Mouse (Mus musculus): ENCODE data around the gene Tbx20.

Gene Tbx20

GRCm38 (mm10) chr9:24774160-24774969 is at the start of gene Tbx20:
Gene Tbx20 (minus strand): TSS chr9:24774303.
- DNase-seq (ENCODE audit: low spot score): peak; percentile 87

DNA sequence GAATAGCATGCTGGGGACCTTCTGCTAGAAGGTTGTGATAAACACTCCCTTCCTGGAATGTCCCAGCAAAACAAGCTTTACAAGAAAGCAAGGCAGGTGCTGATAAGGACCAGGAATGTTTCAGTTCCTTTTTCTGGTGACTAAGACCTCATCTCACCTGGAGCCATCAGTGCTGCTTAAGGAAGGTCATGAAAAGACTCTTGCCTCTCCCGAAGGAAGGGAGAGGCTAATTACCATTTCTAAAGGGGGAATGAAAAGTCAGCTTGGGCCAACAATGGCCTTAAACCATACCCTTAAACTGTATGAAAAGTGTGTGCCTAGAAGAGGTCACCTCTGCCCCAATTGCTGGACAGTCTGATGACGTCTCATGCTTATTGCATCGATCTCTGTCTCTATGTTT is 44.4 kb upstream of the Tbx20 start:
- DNase-seq (ENCODE audit: low spot score): no peak

DNA sequence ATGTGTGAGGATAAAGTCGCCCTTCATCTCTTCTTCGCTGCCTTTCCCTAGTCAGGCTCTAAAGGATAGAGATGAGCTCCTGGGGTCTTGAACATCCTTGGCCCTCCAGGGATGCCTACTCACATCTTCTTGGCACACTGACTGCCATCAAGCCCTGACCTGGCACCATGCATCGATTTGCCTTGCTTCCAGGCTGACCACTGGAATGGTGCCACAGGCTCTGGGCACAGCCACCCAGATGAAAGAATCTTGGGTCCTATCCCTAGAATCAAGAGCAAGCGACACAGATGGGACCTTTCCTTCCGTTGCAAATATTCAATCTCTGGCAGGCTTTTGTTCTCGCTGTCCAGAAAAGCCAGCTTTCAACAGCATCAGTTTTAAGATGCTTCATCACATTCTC is 38.4 kb upstream of the Tbx20 start:
- DNase-seq (ENCODE audit: low spot score): no peak

DNA sequence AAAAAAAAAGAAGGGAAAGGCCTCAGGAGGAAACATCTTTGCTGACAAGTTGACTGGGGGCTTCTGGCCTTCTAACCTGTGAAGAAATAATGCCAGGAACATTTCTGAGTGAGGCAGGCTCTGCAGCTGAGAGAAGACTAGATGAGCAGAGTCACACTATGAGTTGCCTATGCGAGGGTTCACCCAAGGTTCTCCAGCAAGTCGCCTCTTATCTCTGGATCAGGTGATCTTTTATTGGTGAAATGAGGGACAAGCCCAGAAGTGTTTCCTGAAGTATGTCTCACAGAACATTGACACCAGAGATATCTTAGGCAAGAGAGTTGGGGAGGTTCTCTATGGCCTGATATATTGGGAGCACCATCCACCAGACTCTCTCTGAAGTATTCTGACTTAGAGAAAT is 18.0 kb upstream of the Tbx20 start:
- no peak for DNase-seq (ENCODE audit: low spot score)

DNA sequence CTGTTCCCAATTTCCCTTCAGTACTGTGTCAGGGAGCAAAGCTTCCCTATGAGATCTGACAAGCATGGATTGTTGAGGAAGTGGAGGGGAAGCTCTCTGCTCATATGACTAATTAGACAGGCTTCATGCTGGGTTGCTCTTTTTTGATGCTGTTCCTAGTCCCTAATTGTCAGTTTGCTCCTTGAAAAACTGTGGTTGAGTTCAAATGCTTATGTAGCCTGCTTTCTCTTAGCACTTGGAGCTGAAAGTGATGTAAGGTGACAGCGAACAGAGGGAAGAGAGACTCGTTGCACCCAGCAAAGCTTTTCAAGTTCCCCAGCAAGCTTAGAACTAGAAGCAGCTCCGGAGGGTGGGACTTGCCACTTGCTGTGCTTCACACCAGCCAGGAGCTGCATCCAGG is 15.3 kb upstream of the Tbx20 start:
- DNase-seq (ENCODE audit: low spot score): no peak

DNA sequence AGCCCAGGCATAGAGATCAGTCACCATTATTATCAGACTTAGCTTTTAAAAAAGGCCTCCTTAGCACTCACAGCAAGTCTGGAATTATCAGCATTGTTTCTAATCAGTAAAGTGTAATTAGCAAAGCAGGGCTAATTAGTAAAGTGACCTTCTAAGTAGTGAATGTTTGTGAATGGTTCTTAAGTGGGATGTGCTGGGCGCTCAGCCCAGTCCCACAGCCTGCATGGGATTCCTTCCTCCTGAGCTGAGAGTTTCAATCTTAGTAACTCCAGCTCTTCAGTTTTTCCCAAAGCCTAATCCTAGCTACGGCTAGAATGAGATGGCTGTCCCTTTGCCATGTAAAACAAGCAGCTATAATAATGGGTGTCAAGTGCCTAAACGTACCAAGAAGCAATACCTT is 8.2 kb upstream of the Tbx20 start:
- no peak for DNase-seq (ENCODE audit: low spot score)

- DNase-seq (ENCODE audit: low spot score): peak; percentile 39
Measured at GRCm38 (mm10) chr9:24780929-24781441, 6.9 kb upstream of the Tbx20 start.

DNA sequence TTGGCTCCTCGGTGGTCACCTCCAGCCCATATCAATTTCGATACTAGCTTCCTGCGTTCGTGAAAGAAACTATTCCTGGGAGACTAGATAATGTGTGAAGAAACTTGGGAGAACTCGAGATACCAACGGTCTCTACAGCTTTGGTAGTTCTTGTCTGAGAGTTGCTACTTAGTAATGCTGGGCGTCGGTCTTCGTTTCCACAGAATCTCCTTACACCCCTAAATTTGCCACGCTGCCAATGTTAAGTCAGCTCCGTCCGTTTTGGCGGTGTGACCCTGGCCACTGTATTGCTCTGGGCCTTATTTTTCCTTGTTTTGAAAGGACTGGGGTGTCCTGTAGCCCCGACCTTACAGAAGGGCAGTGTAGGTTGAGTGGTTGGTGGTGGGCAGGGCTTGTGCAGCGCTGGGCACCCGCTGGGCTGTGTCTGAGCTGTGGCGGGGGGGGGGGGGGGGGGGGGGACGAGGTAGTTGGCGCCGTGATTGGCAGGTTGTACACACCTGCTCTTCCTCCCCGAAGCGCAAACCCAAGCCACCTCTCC is 6.4 kb upstream of the Tbx20 start:
- DNase-seq (ENCODE audit: low spot score): no peak

GRCm38 (mm10) chr9:24779975-24780374 is 5.9 kb upstream of the Tbx20 start:
- no peak for DNase-seq (ENCODE audit: low spot score)

DNA sequence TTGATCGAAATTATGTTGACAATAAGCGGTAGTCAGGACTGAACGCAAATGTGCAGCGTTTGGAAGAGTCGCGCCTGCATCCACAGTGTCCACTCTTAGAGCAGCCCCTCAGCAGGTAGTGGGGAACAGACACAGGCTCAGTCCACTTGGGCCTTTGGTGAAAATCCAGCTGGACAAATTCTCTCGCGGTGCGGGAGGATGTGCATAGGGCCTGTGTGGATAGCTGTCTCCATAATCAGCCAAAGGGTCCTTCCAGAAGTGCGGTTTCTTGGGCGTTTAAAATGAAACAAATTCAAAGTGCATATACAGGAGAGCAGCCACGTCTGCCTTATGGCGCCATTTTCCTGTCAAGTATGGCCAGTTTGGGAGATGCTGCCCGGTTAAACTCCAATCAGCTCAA is 4.5 kb upstream of the Tbx20 start:
- DNase-seq (ENCODE audit: low spot score): no peak

- DNase-seq (ENCODE audit: low spot score): peak; percentile 30
Measured at GRCm38 (mm10) chr9:24777961-24778360, 3.9 kb upstream of the Tbx20 start.

GRCm38 (mm10) chr9:24777176-24777895 is 3.2 kb upstream of the Tbx20 start:
- DNase-seq (ENCODE audit: low spot score): peak; percentile 16

- peak; percentile 12 for DNase-seq (ENCODE audit: low spot score)
Measured at GRCm38 (mm10) chr9:24776487-24776886, 2.4 kb upstream of the Tbx20 start.

DNA sequence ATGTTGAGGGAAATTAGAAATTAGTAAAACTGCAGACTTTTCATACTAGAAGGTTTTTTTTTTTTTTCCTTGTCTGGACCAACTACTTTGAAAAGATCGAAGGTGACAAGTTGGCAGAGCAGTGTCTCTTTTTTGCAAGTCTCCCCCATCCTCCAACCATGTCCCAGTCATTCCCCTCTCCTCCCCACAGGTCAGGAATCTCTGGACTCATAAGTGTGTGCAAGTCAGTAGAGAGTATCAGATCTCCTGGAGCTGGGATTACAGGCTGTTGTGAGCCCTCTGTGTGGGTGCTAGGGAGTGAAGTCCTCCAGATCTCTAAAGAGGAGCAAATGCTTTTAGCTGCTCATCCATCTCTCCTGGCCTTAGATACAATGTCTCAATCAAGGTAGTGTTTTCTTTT is 1.5 kb upstream of the Tbx20 start:
- DNase-seq (ENCODE audit: low spot score): peak; percentile 21

DNA sequence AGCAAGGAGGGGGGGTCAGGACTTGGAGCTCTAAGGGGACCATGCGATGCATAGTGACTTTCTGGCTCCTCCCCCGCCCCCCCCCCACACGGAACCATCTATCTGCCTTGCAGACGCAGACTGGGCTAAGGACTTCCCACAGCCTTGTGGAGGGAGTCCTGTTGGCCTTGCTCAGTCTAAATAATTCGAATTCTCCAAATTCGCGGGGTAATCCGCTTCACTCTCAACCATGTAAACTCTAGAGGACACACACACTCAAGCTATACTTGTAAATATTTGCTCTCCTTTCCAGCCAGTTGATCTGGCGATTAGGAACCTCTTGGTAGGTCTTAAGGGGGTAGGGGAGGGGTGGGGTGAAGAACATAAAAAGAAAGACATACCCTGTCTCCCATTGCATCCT is 898 bp upstream of the Tbx20 start:
- DNase-seq (ENCODE audit: low spot score): peak; percentile 68

DNA sequence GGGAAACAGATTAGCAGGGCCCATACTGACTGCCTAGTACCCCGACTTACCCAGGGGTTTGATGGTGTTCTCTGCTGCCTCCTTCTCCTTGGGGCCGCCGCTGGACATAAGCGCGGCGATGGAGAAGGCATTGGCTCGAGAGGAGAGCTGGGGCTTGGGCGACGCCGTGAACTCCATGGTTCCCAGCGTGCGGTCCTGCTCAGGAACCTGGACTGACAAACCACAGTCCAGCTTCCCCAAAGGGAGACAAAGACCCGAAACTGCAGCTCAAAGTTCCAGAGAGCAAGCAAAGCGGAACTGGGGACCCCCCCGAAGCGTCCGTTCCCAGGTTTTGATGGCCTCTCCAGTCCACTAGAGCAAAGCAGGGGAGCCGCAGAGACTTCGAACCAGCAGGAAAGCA is 434 bp downstream of the Tbx20 start:
- no peak for DNase-seq (ENCODE audit: low spot score)

DNA sequence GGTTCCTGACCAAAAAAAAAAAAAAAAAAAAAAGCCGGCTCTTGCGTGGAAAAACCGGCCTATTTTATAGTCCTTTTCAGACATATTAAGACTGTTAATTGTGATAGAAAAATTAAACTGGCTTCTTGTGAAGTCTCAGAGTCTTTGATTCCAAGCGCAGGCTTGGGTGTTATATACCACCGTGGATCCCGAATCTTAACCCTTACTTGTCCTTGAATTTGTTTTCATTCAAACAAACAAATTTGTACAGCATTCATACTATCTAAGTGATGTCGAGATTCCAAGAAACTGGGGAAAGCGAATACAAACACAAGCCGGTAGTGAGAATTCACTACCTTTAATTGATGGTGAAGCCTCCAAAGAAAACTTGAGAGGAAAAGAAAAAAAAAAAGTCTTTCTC is 932 bp downstream of the Tbx20 start:
- DNase-seq (ENCODE audit: low spot score): no peak

DNA sequence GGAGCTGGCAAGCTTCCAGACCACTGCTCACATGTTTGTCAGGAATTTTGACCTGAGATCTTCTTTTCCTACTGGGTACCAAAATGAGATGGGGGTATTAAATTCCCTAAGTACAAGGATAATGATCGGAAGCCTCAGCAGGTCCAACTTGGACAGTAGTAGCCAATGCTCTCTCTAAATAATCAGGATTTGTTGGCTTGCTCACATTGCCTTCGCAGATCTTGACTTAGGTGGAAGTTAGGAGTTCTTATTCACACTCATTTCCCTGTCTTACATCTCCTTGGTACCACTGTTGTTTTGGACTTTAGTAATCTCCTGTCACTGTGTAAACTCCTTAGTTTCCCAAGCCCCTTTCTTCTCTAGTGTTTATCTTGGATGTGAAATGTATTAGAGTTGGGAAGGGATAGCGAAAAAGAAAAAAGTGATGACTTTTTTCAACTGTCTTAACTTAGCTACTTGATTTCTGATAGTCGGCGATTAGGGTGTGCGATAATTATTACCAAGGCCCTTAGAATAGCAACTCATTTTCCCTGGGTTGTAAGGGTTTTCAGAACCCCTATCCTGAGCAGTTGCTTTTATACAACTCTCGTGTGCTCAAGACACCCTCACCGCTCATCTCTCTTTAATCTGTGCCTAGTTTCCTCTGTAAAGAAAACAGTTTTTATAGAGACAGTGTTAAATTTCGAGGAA is 1.5 kb downstream of the Tbx20 start:
- no peak for DNase-seq (ENCODE audit: low spot score)

- DNase-seq (ENCODE audit: low spot score): no peak
Measured at GRCm38 (mm10) chr9:24771713-24772112, 2.4 kb downstream of the Tbx20 start.

DNA sequence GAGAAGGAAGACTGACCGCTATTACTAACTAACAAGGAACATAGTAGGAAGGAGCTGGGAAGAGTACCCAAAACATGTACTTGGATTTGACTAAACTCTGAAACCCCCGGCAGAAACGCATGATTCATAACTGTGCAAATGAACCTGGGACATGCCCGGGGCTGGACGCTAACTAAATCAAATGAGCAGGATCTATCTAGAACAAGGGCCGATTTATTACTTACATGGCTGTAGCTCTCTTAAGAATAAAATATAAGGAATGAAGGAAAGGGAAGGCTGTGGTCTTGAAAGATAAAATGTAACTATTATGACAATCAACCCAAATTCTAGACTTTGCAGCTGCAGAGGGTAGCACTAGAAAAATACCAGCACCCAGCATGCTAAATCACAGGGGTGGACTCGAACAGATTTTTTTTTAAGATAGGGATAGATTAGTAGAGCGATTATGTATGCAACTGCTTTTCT is 3.1 kb downstream of the Tbx20 start:
- no peak for DNase-seq (ENCODE audit: low spot score)

- peak; percentile 35 for DNase-seq (ENCODE audit: low spot score)
Measured at GRCm38 (mm10) chr9:24770149-24770940, 3.8 kb downstream of the Tbx20 start.

GRCm38 (mm10) chr9:24769611-24770010 is 4.5 kb downstream of the Tbx20 start:
- DNase-seq (ENCODE audit: low spot score): no peak
